Mouse (Mus musculus) urinary bladder, postnatal 10 days (tissue): ENCODE data around the gene Fam131a.
A peak's percentile ranks its signal among the peaks of the same experiment; 100 is the strongest.

ENCODE experiments used
- DNase-seq: peaks from one replicate; pipeline ENCODE4 v3.0.0; 2022; ENCODE audit warnings: low spot score

Gene Fam131a

GRCm38 (mm10) chr16:20715976-20716840, 23.2 kb downstream of the Fam131a start:
- no peak for DNase-seq

DNA sequence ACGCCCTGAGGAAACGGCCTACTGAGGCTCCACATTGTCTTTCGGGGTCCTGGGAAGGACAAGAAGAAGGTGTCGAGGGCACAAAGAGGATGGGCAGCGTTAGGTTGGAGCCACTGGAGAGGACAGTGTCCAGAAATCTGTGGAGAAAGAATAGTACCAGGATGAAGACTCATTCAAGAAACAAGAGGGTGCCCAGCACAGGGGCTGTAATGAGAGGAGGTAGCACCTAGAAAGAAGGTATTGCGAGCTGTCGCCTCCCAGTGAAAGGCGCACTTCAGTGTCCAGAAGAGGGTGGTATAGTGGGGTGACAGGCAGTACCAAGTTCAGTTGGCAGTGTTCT, 23.8 kb downstream of the Fam131a start:
- DNase-seq, result no peak

- DNase-seq, result peak; percentile 88
Observed at GRCm38 (mm10) chr16:20717181-20717977, 24.3 kb downstream of the Fam131a start, which contains the start of the genes Polr2h and Clcn2. Gene Polr2h, plus strand, starts transcription at chr16:20717665. Gene Clcn2, minus strand, starts transcription at chr16:20717746.

DNA sequence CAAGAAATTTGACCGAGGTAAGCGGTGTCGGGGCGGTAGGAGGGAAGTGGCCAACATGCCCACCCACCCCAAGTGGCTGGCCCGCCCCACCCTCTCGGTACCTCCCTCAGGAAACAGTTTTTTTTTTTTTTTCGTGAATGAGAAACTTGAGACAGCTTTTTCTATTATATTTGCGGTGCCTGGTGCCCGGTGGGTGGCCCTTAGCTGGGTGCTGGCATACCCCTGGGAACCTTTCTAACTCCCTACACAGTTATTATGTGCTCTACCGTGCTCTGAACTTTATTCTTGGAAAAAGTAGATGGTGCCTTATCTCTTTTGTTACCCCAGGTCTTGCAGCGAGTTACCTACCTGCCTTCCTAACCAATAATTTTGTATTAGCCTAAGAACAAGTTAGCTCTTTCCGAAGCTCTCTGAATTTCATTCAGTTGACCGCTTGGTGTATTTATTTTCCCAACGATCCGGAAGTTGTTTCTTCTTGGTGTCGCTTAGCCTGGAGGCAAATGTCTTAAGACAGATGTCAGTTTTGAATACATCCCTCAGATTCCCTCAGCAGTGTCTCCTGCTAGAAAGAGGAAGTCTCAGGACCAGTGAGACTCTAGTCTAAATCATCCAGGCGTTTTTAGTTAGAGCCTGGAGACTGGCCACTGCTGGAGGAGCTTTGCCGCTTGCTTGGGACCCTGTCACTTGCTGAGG, 25.1 kb downstream of the Fam131a start:
- DNase-seq, result no peak

- DNase-seq, result no peak
Observed at GRCm38 (mm10) chr16:20721808-20722207, 28.8 kb downstream of the Fam131a start.

- DNase-seq, result no peak
Observed at GRCm38 (mm10) chr16:20722736-20723135, 29.7 kb downstream of the Fam131a start.

- DNase-seq, result no peak
Observed at GRCm38 (mm10) chr16:20723247-20723646, 30.2 kb downstream of the Fam131a start.

- DNase-seq, result no peak
Observed at GRCm38 (mm10) chr16:20724338-20724748, 31.3 kb downstream of the Fam131a start.

GRCm38 (mm10) chr16:20725321-20725720, 32.3 kb downstream of the Fam131a start:
- DNase-seq, result no peak

DNA sequence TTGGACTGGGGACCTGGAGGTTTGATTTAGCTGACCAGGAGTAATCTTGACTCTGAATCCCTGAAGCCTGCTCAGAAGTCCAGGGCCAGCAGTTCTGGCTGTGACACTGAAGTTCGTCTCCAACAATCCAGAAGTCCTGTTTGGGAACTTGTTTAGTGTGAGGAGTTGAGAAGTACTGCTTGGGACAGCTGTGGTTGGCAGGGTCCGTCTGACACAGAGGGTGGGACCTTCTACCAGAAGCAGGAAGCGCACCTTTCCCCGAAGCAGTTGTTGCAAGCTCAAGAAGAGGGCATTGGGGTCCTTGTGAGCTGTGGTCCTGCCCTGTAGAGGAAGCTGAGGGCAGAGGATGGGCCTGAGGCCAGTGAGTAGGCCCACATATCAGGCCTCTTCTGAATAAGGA, 32.7 kb downstream of the Fam131a start:
- no peak for DNase-seq

DNA sequence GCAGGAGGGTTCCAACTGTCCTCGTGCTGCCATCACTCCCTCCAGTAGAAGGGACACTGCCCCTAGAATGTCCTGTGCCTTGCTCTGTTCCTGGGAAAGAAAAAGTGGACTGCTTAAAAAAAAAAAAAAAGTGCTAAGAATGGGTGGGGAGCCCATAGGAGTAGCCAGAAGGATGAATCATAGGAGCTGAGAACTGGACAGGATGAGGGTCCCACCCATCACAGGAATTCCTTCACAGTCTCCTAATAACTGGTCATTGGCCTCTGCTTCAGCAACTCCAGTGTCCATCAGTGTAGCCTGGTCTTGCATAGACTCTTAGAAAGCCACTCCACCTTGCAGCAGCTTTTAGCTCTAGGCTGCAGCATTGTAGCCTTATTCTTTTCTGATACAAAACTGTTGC, 33.3 kb downstream of the Fam131a start:
- DNase-seq, result no peak

DNA sequence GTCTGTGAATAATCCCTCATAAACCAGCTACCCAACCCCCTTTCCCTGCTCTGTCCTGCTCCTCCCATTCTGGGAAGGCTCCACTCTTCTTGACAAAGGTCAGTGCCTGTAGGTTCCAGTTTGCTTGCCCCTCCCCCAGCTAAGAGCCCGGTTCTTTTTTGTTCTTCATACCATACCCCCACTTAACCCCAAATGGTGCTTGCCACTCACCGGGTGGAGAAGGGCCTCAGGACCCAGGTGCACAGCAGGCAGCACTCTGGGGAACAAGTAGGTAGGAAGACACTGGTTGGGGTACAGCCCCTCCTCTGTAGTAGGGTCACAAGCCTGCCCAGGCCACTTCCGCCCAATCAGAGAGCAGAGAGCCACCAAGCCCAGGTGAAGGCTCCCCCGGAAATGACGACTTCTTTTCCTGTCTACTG, 37.3 kb downstream of the Fam131a start:
- no peak for DNase-seq

DNA sequence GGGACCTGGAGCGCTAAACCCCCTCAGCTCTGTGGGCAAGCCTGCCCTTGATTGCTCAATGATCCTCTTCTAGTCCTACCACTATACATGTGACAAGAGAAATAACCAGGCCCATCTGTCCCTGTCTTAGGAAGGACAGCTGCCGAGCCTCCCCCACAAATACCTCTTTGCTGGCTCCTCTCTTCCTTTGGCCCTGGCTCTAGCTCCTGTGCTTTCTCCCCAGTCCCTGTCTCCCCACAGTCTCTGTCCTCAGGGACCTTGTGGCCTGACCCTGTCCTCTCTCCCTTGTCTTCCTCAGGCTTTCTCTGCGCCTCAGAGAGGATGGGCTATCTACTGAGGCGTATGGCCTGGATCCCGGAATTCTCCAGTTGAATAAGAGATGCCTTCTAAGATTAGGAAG, 38.6 kb downstream of the Fam131a start:
- no peak for DNase-seq

- no peak for DNase-seq
Observed at GRCm38 (mm10) chr16:20732251-20732924, 39.3 kb downstream of the Fam131a start.

GRCm38 (mm10) chr16:20732925-20733730, 40.1 kb downstream of the Fam131a start, which contains the start of gene Chrd:
Gene Chrd, plus strand, starts transcription at chr16:20733127.
- no peak for DNase-seq

GRCm38 (mm10) chr16:20733731-20734730, 41.0 kb downstream of the Fam131a start, which contains the start of gene Thpo:
Gene Thpo, minus strand, starts transcription at chr16:20734511.
- no peak for DNase-seq

- no peak for DNase-seq
Observed at GRCm38 (mm10) chr16:20735651-20736050, 42.6 kb downstream of the Fam131a start.

GRCm38 (mm10) chr16:20736168-20736567, 43.1 kb downstream of the Fam131a start:
- DNase-seq, result no peak

DNA sequence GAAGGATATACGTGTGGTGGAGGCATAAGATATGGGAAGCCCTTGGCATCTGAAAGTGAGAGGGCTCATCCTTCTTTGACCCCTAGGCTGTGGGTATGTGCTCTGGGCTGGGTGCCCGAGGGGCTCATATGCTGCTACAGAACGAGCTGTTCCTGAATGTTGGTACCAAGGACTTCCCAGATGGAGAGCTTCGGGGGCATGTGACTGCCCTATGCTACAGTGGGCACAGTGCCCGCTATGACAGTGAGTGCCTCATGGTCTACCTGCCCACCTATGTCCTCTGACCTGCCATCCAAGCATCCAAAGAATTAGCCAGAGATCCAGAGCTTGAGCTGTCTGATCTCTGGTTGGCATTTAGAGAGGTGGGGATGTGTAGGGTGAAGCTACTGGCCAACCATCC, 43.8 kb downstream of the Fam131a start:
- DNase-seq, result no peak

- DNase-seq, result no peak
Observed at GRCm38 (mm10) chr16:20739845-20740244, 46.8 kb downstream of the Fam131a start.
